Mouse (Mus musculus): ENCODE measurements around the gene Rangap1.

The Rangap1 gene

DNA sequence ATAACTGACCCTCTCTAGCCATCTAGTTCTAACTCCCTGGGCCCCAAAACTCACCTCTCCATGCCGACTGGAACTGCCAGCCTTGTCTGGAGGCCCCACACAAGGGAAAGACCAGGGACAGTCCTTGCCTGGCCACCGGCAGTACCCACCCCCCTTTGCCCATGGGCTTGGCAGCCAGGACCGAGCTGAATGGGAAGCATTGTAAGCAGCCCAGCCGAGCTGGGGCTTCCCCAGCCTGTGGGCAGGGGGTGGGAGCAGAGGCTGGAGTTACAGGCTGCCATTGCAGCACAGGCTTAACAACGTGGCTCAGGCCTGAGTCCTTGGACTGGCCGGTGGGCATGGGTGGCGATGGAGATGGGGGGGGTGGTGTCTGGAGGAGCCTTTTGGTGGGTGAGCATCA lies 48.2 kb downstream of the Rangap1 start, which contains the start of gene Chadl:
Gene Chadl (minus strand): TSS at position 113 of the 400 bp plus-strand sequence.
- DNase-seq (ENCODE audit: low spot score in 2 of 2): no peak

- no peak for DNase-seq (ENCODE audit: low spot score in 2 of 2)
Measured at GRCm38 (mm10) chr15:81694891-81695290, 50.4 kb downstream of the Rangap1 start.

DNA sequence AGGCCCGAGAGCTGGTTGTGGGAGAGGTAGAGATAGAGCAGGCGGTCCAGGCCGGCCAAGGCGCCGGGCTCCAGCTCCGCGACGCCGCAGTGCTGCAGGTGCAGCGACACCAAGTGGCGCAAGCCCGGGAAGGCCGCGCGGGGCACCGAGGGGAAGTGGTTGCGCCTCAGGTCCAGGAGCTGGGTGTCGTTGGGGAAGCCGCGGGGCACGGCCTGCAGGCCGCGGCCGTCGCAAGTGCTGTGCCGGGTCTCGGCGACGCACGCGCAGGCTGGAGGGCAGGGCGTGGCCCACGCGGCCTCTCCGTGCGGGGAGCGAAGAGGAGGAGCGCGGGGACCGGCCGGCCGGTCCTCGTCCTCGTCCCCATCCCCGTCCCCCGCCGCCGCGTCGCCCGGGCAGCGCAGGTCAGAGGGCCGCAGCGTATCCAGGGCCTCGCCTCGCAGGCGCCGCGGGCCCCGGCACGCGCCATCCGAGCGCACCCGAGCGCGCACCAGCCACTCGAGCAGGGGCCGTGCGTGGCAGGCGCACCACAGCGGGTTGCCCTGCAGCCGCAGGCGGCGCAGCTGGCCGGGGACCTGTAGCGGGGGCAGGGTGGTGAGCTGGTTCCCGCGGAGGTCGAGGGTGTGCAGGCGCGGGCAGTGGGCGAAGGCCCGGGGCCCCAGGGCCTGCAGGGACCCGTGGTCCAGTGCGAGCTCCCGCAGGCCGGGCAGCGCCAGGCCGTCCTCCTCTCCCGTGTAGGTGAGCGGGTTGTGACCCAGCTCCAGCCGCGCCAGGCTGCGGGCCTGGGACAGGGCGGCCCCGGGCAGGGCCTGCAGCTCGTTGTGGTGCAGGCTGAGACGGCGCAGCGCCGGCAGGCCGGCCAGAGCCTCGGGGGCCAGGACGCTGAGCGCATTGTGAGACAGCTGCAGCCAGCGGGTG lies 51.1 kb downstream of the Rangap1 start:
- DNase-seq (ENCODE audit: low spot score in 2 of 2): peak; percentile 84 to 93

DNA sequence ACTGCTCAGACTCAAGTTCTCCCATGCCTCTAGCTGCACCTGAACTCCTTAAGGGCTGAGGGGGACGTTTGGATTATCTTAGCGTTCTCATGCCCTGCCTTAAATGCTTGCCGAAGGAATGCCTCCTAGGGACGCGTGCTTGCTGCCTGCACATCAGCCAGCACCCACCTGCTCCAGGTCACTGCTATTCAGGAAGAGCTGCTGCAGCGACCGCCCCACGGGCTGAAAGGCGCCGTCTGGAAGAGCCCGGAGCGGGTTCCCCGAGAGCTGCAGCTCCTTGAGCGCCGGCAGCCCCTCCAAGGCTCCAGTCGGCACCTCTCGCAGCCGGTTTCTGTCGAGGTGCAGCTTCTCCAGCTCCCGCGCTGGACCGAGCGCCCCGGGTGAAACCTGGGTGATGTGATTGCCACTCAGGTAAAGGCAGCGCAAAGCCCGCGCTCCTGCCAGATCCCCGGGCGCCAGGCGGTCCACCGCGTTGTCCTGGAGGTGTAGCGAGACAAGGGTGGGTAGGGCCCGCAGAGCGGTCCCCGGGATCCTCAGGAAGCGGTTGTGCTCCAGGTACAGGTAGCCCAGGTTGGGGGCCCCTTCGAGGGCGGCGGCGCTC lies 51.9 kb downstream of the Rangap1 start:
- DNase-seq (ENCODE audit: low spot score in 2 of 2): no peak

GRCm38 (mm10) chr15:81680301-81680805 lies 65.0 kb downstream of the Rangap1 start:
- no peak for DNase-seq (ENCODE audit: low spot score in 2 of 2)

DNA sequence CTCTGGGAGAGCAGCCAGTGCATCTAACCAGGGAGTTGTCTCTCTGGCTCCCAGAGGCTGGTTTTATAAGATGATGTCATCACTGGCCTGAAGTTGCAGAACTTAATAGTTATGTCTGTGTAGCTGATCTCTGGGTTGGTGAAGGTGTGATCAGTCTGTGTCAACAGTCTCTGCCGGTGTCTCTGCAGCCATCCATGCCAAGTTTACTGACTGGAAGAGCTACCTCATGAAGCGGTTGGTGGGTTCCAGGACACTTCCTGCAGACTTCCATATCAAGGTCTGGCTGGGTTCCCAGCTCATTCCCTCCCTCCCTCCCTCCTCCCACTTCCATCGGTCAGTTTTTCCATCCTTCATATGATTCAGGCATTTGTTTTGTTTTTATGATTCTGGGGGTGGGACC lies 68.7 kb downstream of the Rangap1 start:
- DNase-seq (ENCODE audit: low spot score in 2 of 2): no peak

GRCm38 (mm10) chr15:81670231-81670640 lies 75.1 kb downstream of the Rangap1 start:
- no peak for DNase-seq (ENCODE audit: low spot score in 2 of 2)

- DNase-seq (ENCODE audit: low spot score in 2 of 2): no peak
Measured at GRCm38 (mm10) chr15:81666957-81667356, 78.4 kb downstream of the Rangap1 start.

- DNase-seq (ENCODE audit: low spot score in 2 of 2): peak; percentile 90 to 95
Measured at GRCm38 (mm10) chr15:81663697-81664561, 81.4 kb downstream of the Rangap1 start, which contains the start of gene L3mbtl2. TSS of gene L3mbtl2 (plus strand) at chr15:81663889.

DNA sequence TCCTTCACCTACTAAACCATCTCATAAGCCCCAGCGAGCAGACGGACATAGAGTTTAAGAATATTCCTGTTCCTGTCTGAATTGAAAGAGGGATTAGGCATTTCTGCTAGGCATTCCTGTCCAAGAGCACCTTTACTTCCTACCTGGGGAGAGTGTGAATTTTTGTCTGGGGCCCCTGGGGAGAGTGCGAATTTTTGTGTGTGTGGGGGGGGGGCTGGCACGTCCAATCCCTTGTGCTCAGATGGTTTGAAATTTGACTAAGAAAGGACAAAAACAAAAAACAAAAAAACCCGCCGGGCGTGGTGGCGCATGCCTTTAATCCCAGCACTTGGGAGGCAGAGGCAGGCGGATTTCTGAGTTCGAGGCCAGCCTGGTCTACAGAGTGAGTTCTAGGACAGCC lies 82.0 kb downstream of the Rangap1 start:
- no peak for DNase-seq (ENCODE audit: low spot score in 2 of 2)

DNA sequence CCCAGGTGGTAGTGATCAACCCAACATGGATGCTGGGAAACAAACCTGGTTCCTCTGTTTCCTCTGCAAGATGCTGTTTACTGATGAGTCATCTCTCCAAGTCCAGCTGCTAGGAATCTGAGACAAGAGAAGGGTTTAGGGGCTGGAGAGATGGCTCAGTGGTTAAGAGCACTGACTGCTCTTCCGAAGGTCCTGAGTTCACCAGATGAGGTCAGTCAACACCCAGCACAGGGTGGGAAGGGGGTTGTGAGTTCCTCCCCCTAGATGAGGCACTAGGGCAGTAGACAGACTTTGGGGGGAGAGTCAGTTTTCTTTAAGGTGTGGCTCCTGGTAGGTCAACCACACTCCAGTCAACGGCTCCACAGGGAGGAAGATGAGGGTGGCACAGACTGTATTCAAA lies 83.6 kb downstream of the Rangap1 start:
- DNase-seq (ENCODE audit: low spot score in 2 of 2): no peak
